Mouse (Mus musculus) neural tube, embryonic 10.5 days (tissue): ENCODE measurements around the gene Bex6.

Source experiments
- DNase-seq: peaks from one replicate; pipeline ENCODE4 v3.0.0-alpha.2; 2017; ENCODE audit warnings: low spot score; ENCODE audit errors: extremely low spot score

Bex6 gene

DNA sequence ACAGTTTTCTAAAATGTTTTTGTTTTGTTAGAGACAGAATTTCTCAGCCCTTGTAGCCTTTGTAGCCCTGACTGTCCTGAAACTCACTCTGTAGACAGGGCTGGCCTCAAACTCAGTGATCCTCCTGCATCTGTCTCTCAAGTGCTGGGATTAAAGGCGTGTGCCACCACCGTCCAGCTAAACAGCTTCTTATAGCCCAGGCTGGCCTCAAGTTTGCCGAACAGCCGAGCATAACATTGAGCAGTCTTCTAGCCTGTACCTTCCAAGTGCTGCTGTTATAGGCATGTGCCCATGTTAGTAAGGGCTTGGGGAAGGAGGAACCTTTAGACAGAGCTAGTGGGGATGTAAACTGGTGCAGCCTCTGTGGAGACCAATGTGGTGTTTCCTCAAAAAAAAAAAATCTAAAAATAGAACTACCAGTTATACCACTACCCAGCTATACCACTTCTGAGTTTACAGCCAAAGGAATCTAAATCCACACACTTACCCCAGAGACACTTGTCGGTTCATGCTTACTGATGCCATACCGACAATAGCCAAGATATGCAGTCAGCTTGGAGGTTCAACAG is at the start of gene Bex6:
Bex6 (plus strand) TSS at position 491 of the 569 bp plus-strand sequence.
- DNase-seq, result no peak

- DNase-seq, result no peak
Observed at GRCm38 (mm10) chr16:32130190-32130826, 49.3 kb upstream of the Bex6 start.

- DNase-seq, result no peak
Observed at GRCm38 (mm10) chr16:32133148-32133547, 46.5 kb upstream of the Bex6 start.

- no peak for DNase-seq
Observed at GRCm38 (mm10) chr16:32135842-32136357, 43.7 kb upstream of the Bex6 start.

GRCm38 (mm10) chr16:32138954-32139353 is 40.7 kb upstream of the Bex6 start:
- no peak for DNase-seq

GRCm38 (mm10) chr16:32143766-32144165 is 35.9 kb upstream of the Bex6 start:
- no peak for DNase-seq

- DNase-seq, result no peak
Observed at GRCm38 (mm10) chr16:32144592-32144991, 35.0 kb upstream of the Bex6 start.

DNA sequence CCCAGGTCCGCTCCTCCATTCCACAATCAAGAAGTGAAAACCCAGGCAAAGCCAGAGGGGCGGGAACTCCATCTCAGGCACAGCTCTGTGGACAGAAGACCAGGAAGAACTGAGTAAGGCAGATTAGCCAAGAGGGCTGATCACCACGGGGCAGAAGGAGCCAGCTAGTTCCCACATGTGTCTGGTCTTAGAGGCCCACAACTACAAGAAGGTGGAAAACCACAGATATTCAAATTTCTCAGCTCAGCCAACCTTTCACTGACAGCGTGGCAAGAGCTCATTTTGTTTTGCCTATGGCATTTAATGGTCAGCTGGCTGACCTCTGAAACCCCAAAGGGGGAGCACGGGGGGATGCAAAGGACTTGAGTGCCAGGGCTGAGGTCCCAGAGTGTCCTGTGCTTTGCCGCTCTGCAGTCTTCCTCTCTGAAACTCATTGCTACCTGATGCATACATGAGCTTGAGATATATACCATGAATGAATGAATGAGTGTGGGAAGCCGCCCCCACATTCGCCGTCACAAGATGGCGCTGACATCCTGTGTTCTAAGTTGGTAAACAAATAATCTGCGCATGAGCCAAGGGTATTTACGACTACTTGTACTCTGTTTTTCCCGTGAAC is 31.9 kb upstream of the Bex6 start:
- DNase-seq, result no peak

- no peak for DNase-seq
Observed at GRCm38 (mm10) chr16:32153976-32154375, 25.6 kb upstream of the Bex6 start.

- no peak for DNase-seq
Observed at GRCm38 (mm10) chr16:32154437-32154836, 25.2 kb upstream of the Bex6 start.

GRCm38 (mm10) chr16:32156719-32157118 is 22.9 kb upstream of the Bex6 start:
- no peak for DNase-seq

- DNase-seq, result no peak
Observed at GRCm38 (mm10) chr16:32157369-32157768, 22.3 kb upstream of the Bex6 start.

- no peak for DNase-seq
Observed at GRCm38 (mm10) chr16:32158966-32159365, 20.7 kb upstream of the Bex6 start.

- no peak for DNase-seq
Observed at GRCm38 (mm10) chr16:32160742-32161323, 18.8 kb upstream of the Bex6 start.

DNA sequence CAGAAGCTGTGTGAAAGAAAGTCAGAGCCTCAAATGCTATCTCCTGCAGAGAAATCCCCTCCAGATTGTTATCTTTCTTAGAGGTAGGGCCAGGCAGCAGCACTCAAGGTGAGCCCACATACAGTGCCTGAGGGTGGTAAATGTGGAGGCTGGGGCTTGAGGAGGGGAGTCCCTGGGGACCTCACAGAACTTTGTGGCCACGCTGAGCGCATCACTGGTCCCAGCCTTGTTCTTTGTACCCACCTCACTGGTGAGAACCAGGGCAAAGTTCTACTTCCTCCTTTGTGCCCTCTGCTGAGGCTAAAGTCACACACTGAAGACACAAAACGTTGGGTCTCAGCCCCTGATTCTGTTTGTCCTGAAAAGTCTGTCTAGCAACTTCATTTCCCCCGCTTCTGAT is 16.2 kb upstream of the Bex6 start:
- DNase-seq, result no peak

DNA sequence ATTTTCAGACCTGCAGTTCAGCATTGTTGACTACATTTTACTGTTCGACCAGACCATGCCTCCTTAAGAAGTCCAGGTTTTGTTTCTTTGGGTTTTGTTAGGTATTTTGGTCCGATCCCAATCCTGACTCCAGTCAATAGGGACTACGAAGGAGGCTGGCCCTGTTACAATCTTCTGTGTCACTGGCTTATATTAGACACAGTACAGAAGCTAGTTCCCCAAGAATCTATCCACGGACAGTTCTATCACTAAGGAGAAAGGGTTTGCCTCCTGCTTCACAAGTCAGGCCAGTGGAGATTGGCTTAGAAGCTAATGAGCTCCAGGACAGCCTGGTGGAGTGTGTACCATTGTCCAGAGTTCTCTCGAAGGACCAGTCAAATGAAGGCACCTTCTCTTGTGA is 15.7 kb upstream of the Bex6 start:
- no peak for DNase-seq

DNA sequence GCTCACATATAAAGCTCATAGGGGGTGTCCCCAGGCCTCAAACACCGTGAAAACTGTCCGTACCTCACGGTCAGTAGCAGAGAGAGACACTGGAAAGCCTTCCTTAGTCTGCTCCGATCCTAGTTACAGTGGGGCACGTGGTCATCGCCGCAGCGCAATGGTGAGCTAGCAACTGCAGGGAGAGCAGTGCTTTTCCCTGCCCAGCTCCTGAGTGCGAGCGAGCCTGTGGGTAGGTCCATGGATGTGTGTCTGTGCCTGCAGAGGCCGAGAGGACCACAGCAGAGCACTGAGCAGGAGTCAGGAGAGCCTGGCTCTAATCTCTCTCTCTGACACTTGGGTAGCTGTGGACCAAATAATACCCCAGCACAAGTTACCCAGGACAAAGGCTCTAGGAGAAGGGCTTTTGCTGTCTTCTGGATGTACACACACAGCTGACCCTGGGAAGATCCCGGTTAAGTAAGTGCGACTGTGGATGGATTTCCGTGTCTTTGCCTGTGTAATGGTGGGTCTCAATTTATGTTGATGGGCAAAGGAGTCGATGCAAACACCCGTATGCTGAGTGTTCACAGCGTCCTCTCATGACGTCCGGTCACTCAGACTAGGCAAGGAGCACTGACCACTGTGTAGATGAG is 15.1 kb upstream of the Bex6 start:
- no peak for DNase-seq

DNA sequence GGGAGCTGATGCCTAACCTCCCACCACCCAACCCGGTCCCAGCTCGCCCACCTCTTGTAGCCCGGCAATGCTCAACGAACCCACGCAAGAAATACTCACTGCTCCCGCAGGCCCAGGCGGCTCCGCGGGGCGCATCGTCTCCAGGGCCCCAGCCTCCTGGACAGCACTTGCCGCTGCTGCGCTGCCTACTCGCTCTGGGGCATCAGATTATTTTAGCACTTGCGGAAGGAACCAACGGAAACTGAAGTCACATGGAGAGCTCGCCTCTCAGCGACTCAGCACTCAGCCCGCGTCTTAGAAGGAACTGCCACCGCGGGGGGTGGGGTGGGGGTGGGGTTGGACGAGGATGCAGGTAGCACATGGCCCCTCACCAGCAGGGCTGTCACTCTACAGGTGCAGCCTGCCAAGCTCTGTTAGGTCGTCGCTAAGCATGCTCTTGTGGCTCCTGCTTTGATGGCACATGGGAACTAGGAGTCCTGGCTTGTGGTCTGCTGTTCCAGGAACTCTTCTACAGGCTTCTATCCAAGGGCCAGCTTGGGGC is 14.3 kb upstream of the Bex6 start, which contains the start of gene Nrros:
Nrros (minus strand) TSS at position 314 of the 541 bp plus-strand sequence.
- DNase-seq, result peak; percentile 35

DNA sequence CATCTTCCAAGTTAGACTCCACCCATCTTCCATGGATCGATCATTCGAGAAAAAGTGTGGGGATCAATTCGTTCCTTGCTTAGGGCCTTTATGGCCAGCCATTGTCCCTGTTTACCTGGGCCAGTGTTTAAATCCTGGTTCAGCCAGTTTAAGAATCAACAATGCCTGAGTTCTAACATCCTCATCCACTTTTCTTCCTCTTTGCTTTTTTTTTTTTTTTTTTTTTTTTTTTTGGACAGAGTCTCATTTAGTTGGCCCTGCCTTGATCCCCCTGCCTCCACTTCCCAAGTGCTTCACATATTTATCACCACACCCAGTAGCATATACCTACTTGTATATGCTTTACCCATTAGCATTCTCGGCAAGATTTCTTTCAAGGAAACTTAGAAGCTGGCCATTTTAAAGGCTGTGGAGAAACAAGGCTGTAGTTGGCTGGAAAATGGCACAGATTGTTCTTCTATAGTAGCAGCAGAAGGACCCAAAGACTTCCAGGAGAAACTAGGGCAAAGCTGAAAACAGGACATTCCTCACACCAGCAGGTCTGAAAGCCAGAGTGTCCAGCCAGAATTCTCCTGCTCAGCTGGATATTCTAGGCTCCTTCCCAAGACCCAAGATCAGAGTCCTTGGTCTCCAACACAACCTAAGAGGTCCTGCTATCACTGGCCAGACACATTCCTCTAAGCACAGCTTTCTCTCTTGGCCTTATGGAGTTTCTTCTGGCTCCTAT is 11.6 kb upstream of the Bex6 start:
- DNase-seq, result no peak

GRCm38 (mm10) chr16:32171031-32171731 is 8.4 kb upstream of the Bex6 start:
- DNase-seq, result no peak
